Comparison of ENCODE assay signal across 21 mouse cellular contexts in genomic region chr11:120789355-120789754, GRCm38 (mm10). TPM values are rescaled to one million over a fixed set of nuclear protein-coding genes. Genes with fewer than 3 reads are reported as not detected.
DNase-seq lines count a peak whose midpoint lies in the region; ATAC-seq and TF ChIP-seq lines count a peak whose summit lies in the region.
"Had no signal": no experiment of that assay in that cellular context is flagged by ENCODE, and none has a peak within 500 bp of the region (broad histone marks: within the 10 kb centered on the region; RNA-seq: fewer than 3 reads in every experiment).

No protein-coding gene starts in this region.

- TF ChIP-seq CTCF in MEL (IDR thresholded peaks at IDR 0.05 in 2 of 3, conservative IDR thresholded peaks at IDR 0.05 in 1 of 3; ENCODE audit: control insufficient read depth in 1 of 3, insufficient read depth in 1 of 3, low read depth in 2 of 3, low read length in 3 of 3, poor library complexity in 1 of 3, severe bottlenecking in 1 of 3) = no peak
- no peak for TF ChIP-seq CTCF in layer of hippocampus, adult 2 months (conservative IDR thresholded peaks at IDR 0.05)

- H3K27ac ChIP-seq in limb, embryonic 13.5 days = no peak overlapping the region
- no peak overlapping the region for H3K27ac ChIP-seq in limb, embryonic 10.5 days
- H3K27ac ChIP-seq in MEL (ENCODE audit: control insufficient read depth, low read depth, low read length) = no peak overlapping the region
- H3K27ac ChIP-seq in layer of hippocampus, adult 2 months = no peak overlapping the region
- H3K27ac ChIP-seq: embryonic facial prominence, embryonic 13.5 days; embryonic facial prominence, embryonic 15.5 days; forebrain, embryonic 10.5 days; forebrain, embryonic 13.5 days; forebrain, embryonic 15.5 days had no signal

- no peak overlapping the region for H3K4me3 ChIP-seq in limb, embryonic 13.5 days
- no peak overlapping the region for H3K4me3 ChIP-seq in limb, embryonic 10.5 days
- no peak overlapping the region for H3K4me3 ChIP-seq in MEL (ENCODE audit: control insufficient read depth in 1 of 2, insufficient read depth in 1 of 2, low read depth in 2 of 2, low read length in 2 of 2)
- H3K4me3 ChIP-seq in layer of hippocampus, adult 2 months = no peak overlapping the region
- H3K4me3 ChIP-seq: embryonic facial prominence, embryonic 13.5 days; embryonic facial prominence, embryonic 15.5 days; erythroblast, embryonic 14.5 days; forebrain, embryonic 10.5 days; forebrain, embryonic 13.5 days; forebrain, embryonic 15.5 days had no signal

- H3K4me1 ChIP-seq in limb, embryonic 13.5 days = peaks cover 14% of the 10 kb centered on the region
- H3K4me1 ChIP-seq in limb, embryonic 10.5 days = peaks cover 17% of the 10 kb centered on the region
- H3K4me1 ChIP-seq in MEL (ENCODE audit: control insufficient read depth in 1 of 2, insufficient read depth in 2 of 2, low read length in 2 of 2) = peaks cover 0 to 12% of the 10 kb centered on the region in 2 experiments; a peak in 1 of 4 replicates

- H3K9ac ChIP-seq in limb, embryonic 13.5 days = 0 out of 2 replicates have a peak overlapping the region, but pooled peaks have one; percentile 2
- no peak overlapping the region for H3K9ac ChIP-seq in MEL (ENCODE audit: control insufficient read depth, low read depth, low read length, poor library complexity, severe bottlenecking)
- H3K9ac ChIP-seq: embryonic facial prominence, embryonic 13.5 days; embryonic facial prominence, embryonic 15.5 days; forebrain, embryonic 13.5 days; forebrain, embryonic 15.5 days had no signal

- H3K4me2 ChIP-seq in limb, embryonic 13.5 days (replicated peaks) = no peak overlapping the region
- H3K4me2 ChIP-seq: embryonic facial prominence, embryonic 13.5 days; embryonic facial prominence, embryonic 15.5 days; forebrain, embryonic 13.5 days; forebrain, embryonic 15.5 days had no signal

- no peaks in the 10 kb centered on the region for H3K9me3 ChIP-seq in limb, embryonic 13.5 days
- H3K9me3 ChIP-seq in limb, embryonic 10.5 days (replicated peaks) = no peaks in the 10 kb centered on the region
- H3K9me3 ChIP-seq in MEL (replicated peaks; ENCODE audit: insufficient read depth, low read length) = no peaks in the 10 kb centered on the region
- H3K9me3 ChIP-seq: embryonic facial prominence, embryonic 13.5 days; embryonic facial prominence, embryonic 15.5 days; forebrain, embryonic 10.5 days; forebrain, embryonic 13.5 days; forebrain, embryonic 15.5 days; G1E had no signal

- WGBS in limb, embryonic 13.5 days = 84% methylated on average over 4 of the region's 4 CpGs
- WGBS in limb, embryonic 10.5 days = 85% methylated on average over 4 of the region's 4 CpGs

- peak in 1 of 2 experiments; percentile 61; a peak in 2 of 4 replicates for TF ChIP-seq POLR2A in MEL (IDR thresholded peaks at IDR 0.05; ENCODE audit: control insufficient read depth in 1 of 2, insufficient read depth in 1 of 2, low read depth in 1 of 2, low read length in 2 of 2, poor library complexity in 1 of 2)

- H3K27me3 ChIP-seq in limb, embryonic 13.5 days = no peaks in the 10 kb centered on the region
- H3K27me3 ChIP-seq in limb, embryonic 10.5 days (ENCODE audit: low read depth, poor library complexity, severe bottlenecking) = no peaks in the 10 kb centered on the region
- no peaks in the 10 kb centered on the region for H3K27me3 ChIP-seq in MEL (ENCODE audit: control insufficient read depth in 1 of 2, insufficient read depth in 2 of 2, low read length in 2 of 2)
- H3K27me3 ChIP-seq: embryonic facial prominence, embryonic 13.5 days; embryonic facial prominence, embryonic 15.5 days; forebrain, embryonic 13.5 days; forebrain, embryonic 15.5 days had no signal

- peak; percentile 5 for DNase-seq in cerebellum, adult 9-11 months
- no peak for DNase-seq in cerebellum, postnatal 4 days (ENCODE audit: low spot score in 2 of 2)
- DNase-seq in limb, embryonic 10.5 days (ENCODE audit: low spot score) = no peak
- DNase-seq in MEL (ENCODE audit: low read depth, low spot score) = peak; percentile 24
- no peak for DNase-seq in layer of hippocampus, adult 2 months (ENCODE audit: low spot score in 2 of 2)
- DNase-seq: adrenal gland, adult 2 months; adrenal gland, postnatal 10 days; adrenal gland, postnatal 25 days; cerebellum, adult 11 months; cerebellum, adult 2 months; cerebellum, adult 9-10 months; cerebellum, postnatal 14 days; embryo, embryonic 11 days had no signal

- peaks cover 85% of the 10 kb centered on the region for H3K36me3 ChIP-seq in limb, embryonic 13.5 days
- H3K36me3 ChIP-seq in limb, embryonic 10.5 days = peaks cover 91% of the 10 kb centered on the region
- H3K36me3 ChIP-seq in MEL (ENCODE audit: control insufficient read depth in 1 of 2, insufficient read depth in 2 of 2, low read length in 2 of 2) = peaks cover 7% of the 10 kb centered on the region in 2 experiments

- TF ChIP-seq RAD21 in MEL (IDR thresholded peaks at IDR 0.05; ENCODE audit: low read depth, low read length) = no peak

- peaks cover 23% of the 10 kb centered on the region for H3K79me2 ChIP-seq in MEL (ENCODE audit: control insufficient read depth, insufficient read depth, low read length, poor library complexity)

- TF ChIP-seq EP300 in MEL (IDR thresholded peaks at IDR 0.05; ENCODE audit: low read depth in 1 of 2, low read length in 2 of 2) = no peak

- no peak for ATAC-seq in limb, embryonic 13.5 days (ENCODE audit: low FRiP score, low read depth)
- ATAC-seq: forebrain, embryonic 13.5 days; forebrain, embryonic 15.5 days had no signal

TF ChIP-seq in MEL, 35 proteins besides CTCF, POLR2A, EP300 and RAD21:
- TF ChIP-seq HCFC1 (IDR thresholded peaks at IDR 0.05; ENCODE audit: low read depth, low read length) (no peak), POLR2AphosphoS2 (IDR thresholded peaks at IDR 0.05; ENCODE audit: low read length) (peak; percentile 76; the same call in 1 of the 2 replicates), MXI1 (IDR thresholded peaks at IDR 0.05; ENCODE audit: low read depth, low read length) (no peak), ETS1 (IDR thresholded peaks at IDR 0.05; ENCODE audit: low read depth, low read length) (no peak), NRF1 (IDR thresholded peaks at IDR 0.05; ENCODE audit: insufficient read depth, low read depth, low read length, poor library complexity, severe bottlenecking) (no peak), ZMIZ1 (IDR thresholded peaks at IDR 0.05; ENCODE audit: low read depth, low read length) (peak; percentile 8; the same call in 1 of the 2 replicates)

RNA-seq across cellular contexts. Expression of gene Gps1, which starts 5.3 kb away (rescaled TPM):
- 240 and 241 TPM in 2 replicates for polyA plus RNA-seq in limb, embryonic 13.5 days (2015; fragmentation: Nextera tagmentation; extraction: Ambion mirVana)
- 269 and 270 TPM in 2 replicates for polyA plus RNA-seq in limb, embryonic 10.5 days (2016; fragmentation: Nextera tagmentation; extraction: Ambion mirVana)
- 206 and 266 TPM in 2 replicates for total RNA-seq in MEL (2012; rRNA removed)
- 100 to 1,000 TPM; 173 to 219 TPM for polyA plus RNA-seq in MEL (2012; ENCODE audit: insufficient read depth in 1 of 2, insufficient read length in 2 of 2, low read depth in 1 of 2, low replicate concordance in 2 of 2, missing spikeins in 1 of 2)
- 100 to 1,000 TPM; 150 to 153 TPM for total RNA-seq in layer of hippocampus, adult 2 months (2021)

RNA-seq across cellular contexts. Expression of gene Rfng, which starts 5.3 kb away (rescaled TPM):
- 43.8 and 48.4 TPM in 2 replicates for polyA plus RNA-seq in limb, embryonic 13.5 days (2015; fragmentation: Nextera tagmentation; extraction: Ambion mirVana)
- polyA plus RNA-seq in limb, embryonic 10.5 days (2016; fragmentation: Nextera tagmentation; extraction: Ambion mirVana) = 35.7 and 40.4 TPM in 2 replicates
- total RNA-seq in MEL (2012; rRNA removed) = 10.9 and 12.7 TPM in 2 replicates
- polyA plus RNA-seq in MEL (2012; ENCODE audit: insufficient read depth in 1 of 2, insufficient read length in 2 of 2, low read depth in 1 of 2, low replicate concordance in 2 of 2, missing spikeins in 1 of 2) = 10 to 100 TPM in 1 of 2 experiments, not detected in 1; 40.7 TPM
- 10 to 100 TPM; 67.7 to 69.7 TPM for total RNA-seq in layer of hippocampus, adult 2 months (2021)

RNA-seq across cellular contexts. Expression of gene Dus1l, which starts 6.8 kb away (rescaled TPM):
- polyA plus RNA-seq in limb, embryonic 13.5 days (2015; fragmentation: Nextera tagmentation; extraction: Ambion mirVana) = 66.6 TPM in 2 replicates
- polyA plus RNA-seq in limb, embryonic 10.5 days (2016; fragmentation: Nextera tagmentation; extraction: Ambion mirVana) = 122 and 136 TPM in 2 replicates
- 190 and 203 TPM in 2 replicates for total RNA-seq in MEL (2012; rRNA removed)
- 100 to 1,000 TPM in 1 of 2 experiments, not detected in 1; 171 TPM for polyA plus RNA-seq in MEL (2012; ENCODE audit: insufficient read depth in 1 of 2, insufficient read length in 2 of 2, low read depth in 1 of 2, low replicate concordance in 2 of 2, missing spikeins in 1 of 2)
- 10 to 100 TPM; 45.6 to 46.2 TPM for total RNA-seq in layer of hippocampus, adult 2 months (2021)

RNA-seq across cellular contexts. Expression of gene Hmga1b, which starts 26.8 kb away (rescaled TPM):
- polyA plus RNA-seq in limb, embryonic 13.5 days (2015; fragmentation: Nextera tagmentation; extraction: Ambion mirVana) = 4.5 and 4.9 TPM in 2 replicates
- 9.3 and 20.0 TPM in 2 replicates for polyA plus RNA-seq in limb, embryonic 10.5 days (2016; fragmentation: Nextera tagmentation; extraction: Ambion mirVana)
- 190 and 206 TPM in 2 replicates for total RNA-seq in MEL (2012; rRNA removed)
- 100 to 1,000 TPM in 1 of 2 experiments, not detected in 1; 633 TPM for polyA plus RNA-seq in MEL (2012; ENCODE audit: insufficient read depth in 1 of 2, insufficient read length in 2 of 2, low read depth in 1 of 2, low replicate concordance in 2 of 2, missing spikeins in 1 of 2)
- 10 to 100 TPM; 20.8 to 24.1 TPM for total RNA-seq in layer of hippocampus, adult 2 months (2021)

RNA-seq across cellular contexts. Expression of gene Fasn, which starts 35.0 kb away (rescaled TPM):
- polyA plus RNA-seq in limb, embryonic 13.5 days (2015; fragmentation: Nextera tagmentation; extraction: Ambion mirVana) = 49.8 and 53.9 TPM in 2 replicates
- 125 and 139 TPM in 2 replicates for polyA plus RNA-seq in limb, embryonic 10.5 days (2016; fragmentation: Nextera tagmentation; extraction: Ambion mirVana)
- total RNA-seq in MEL (2012; rRNA removed) = 317 and 342 TPM in 2 replicates
- 100 to 1,000 TPM; 256 to 313 TPM for polyA plus RNA-seq in MEL (2012; ENCODE audit: insufficient read depth in 1 of 2, insufficient read length in 2 of 2, low read depth in 1 of 2, low replicate concordance in 2 of 2, missing spikeins in 1 of 2)
- total RNA-seq in layer of hippocampus, adult 2 months (2021) = 100 to 1,000 TPM; 184 to 185 TPM

Comparison
In these comparisons a context has a peak if more than half of its experiments do, and no peak if none do; other contexts are left out.
1. DNase-seq: peak in cerebellum, adult 9-11 months (single experiment) and MEL (single experiment); none in cerebellum, postnatal 4 days (0 of 2), limb, embryonic 10.5 days (single experiment) and layer of hippocampus, adult 2 months (0 of 2).